Mouse (Mus musculus): ENCODE results near the gene Hspa4.

Gene Hspa4

DNA sequence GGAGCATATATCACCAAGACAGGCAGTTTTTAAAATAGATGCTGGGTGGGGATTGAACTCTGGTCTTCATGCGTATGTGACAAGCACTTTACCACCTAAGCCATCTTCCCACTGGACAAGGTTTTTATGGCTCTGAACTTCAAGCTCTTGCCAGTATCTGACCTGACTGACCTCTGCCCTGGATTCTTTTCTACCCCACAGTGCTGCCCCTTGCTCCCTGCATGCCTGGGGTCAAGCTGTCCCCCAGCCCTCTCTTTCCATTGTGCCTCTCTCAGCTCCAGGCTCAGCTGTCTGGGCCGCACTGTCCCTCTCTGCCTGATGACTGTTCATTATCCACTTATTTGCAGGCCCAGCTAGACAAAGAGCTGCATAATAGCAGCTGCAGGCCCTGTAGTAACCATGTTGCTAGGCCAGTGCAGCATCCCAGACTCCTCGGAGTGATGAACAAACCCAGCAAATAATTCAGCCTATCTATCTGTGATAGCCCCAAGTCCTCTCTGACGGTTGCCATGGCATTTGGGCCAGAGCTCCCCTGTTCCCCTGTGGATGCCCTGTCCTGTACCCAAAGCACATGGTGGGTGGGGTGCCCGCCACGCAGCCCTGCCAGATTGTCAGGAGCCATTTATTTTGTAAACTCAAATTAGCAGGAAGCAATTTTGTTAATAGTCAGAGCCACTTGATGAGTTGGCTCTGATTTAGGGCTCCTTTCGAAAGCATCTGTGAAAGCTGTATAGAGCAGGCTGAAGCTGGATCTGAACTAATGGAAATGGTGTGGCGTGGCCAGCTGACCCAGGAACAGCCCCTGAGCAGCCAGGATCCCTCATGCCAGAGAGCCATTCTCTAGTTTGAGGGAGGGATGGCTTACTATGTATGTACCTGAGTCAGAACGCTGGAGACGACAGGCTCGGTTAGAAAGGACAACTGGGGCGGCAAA is 47.8 kb downstream of the Hspa4 start:
- no peak for DNase-seq (ENCODE audit: low spot score)

GRCm38 (mm10) chr11:53250796-53251195 is 49.5 kb downstream of the Hspa4 start:
- no peak for DNase-seq (ENCODE audit: low spot score)

- DNase-seq (ENCODE audit: low spot score), result no peak
Observed at GRCm38 (mm10) chr11:53249686-53250085, 50.6 kb downstream of the Hspa4 start.

GRCm38 (mm10) chr11:53245561-53245960 is 54.7 kb downstream of the Hspa4 start:
- no peak for DNase-seq (ENCODE audit: low spot score)

DNA sequence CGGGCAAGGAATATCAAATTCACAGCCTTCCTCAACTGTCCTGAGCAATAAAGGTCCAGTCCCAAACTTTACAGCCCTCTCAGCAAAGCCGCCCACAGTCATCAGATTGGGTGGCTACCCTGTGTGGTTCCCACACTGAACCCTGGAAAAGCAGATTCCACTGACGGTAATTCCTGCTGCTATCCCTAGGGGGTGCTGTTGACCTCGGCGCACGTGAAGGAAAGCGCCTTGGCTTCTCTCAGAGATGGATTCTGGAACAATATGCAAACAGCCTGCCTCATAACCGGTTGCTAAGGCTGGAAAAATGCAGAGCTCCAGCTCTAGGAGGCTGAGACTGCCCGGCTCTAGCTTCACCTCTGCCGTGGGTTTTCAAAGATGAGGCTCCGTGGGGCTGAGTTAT is 57.1 kb downstream of the Hspa4 start:
- DNase-seq (ENCODE audit: low spot score), result no peak

- no peak for DNase-seq (ENCODE audit: low spot score)
Observed at GRCm38 (mm10) chr11:53233590-53233989, 66.7 kb downstream of the Hspa4 start.

DNA sequence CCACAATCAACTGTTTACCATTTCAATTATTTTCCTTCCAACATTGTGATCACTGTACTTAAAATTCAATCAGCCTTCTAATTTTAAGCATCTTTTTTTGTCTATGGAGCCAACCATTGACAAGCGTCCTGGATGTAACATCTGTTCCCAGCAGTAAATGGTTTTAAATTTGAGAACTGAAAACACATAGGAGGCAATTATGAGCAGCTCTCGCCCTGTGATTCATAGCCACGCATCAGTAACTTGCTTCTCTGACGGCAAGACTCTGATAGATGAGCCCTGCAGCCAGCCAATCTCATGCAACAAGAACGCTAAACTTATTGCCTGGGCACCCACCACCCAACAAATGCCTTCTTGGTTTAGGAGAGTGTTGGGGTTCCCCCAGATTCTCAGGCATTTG is 68.4 kb downstream of the Hspa4 start:
- no peak for DNase-seq (ENCODE audit: low spot score)

DNA sequence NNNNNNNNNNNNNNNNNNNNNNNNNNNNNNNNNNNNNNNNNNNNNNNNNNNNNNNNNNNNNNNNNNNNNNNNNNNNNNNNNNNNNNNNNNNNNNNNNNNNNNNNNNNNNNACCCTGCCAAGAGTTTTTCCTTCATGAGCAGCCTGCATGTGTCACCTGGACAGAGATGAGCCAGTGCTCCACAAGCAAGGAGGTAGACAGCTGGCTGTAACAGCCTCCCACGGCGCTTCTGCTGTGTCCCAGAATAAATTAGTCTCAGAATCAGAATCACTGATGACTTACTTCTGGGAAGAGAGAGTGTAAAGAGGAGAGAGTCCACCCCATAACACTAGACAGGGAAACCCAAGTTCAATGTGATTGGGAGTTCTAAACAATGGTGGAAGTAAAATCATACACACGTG is 71.2 kb downstream of the Hspa4 start:
- DNase-seq (ENCODE audit: low spot score), result no peak

DNA sequence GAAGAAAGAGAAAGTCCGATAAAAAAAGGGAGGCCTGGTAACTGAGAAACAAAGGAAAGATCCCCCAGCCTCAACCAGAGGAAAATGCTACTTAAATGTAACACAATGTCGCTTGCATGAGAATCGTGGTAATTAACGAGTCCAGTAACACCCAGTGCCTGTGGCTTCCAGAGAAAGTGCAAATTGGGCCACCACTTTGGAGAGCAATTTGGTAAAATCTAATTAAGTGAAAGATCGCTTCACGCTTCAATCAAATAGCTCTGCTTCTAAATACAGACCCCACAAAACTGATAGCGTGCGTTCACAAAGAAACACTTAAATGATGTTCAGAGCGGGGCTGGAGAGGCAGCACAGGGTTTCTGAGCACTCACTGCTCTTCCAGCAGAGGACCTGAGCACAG is 89.4 kb downstream of the Hspa4 start:
- DNase-seq (ENCODE audit: low spot score), result no peak
